Mouse (Mus musculus): ENCODE results near the gene Bmp4. TPM values are rescaled to one million over a fixed set of nuclear protein-coding genes. Genes with fewer than 3 reads are reported as not detected.
A peak's percentile ranks its signal among the peaks of the same experiment; 100 is the strongest.

Gene Bmp4
- 115 and 166 TPM in 2 replicates for polyA plus RNA-seq (2012; rRNA removed)

GRCm38 (mm10) chr14:46390249-46390775 is at the start of gene Bmp4:
TSS of gene Bmp4 (minus strand) at chr14:46390669.
- no peak for DNase-seq (ENCODE audit: low spot score)

GRCm38 (mm10) chr14:46439461-46440048 is 49.1 kb upstream of the Bmp4 start:
- DNase-seq (ENCODE audit: low spot score): no peak

- no peak for DNase-seq (ENCODE audit: low spot score)
Measured at GRCm38 (mm10) chr14:46436471-46437090, 46.1 kb upstream of the Bmp4 start.

DNA sequence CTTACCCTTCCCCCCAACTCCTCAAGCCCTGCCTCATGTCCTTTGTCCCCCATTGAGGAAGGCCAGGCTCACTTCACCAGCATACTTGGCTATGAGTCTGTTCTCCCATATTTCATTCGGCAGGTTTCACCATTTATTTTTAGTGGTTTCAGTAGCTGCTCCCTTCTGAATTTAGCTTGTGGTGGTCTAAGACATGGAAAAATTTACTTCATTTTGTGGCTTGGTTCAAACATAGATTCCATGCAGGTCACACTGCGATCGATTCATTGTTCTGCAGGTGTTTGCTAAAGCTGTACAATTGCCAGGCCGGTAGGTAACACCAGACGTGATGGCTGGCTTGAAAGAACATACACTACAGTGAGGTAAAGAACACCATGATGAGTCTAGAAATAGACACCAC is 39.8 kb upstream of the Bmp4 start:
- no peak for DNase-seq (ENCODE audit: low spot score)

DNA sequence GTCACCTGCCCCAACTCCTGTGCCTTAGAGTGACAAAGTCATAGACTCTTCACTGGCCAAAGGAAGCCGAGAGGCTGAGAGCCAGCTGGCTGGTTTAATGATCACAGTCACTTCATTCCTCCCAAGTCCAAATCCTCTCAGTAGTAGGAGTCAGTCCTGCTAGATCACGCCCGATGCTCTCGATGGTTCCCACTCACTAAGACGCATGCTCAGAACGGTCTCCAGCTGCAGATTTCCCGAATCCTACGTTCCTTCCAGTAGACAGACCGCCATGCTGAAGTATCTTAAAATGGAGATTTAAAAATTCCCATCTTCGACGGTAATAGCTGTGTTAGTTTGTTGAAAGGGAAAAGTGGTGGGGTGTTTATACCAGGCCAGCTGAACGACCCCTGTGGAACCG is 36.8 kb upstream of the Bmp4 start:
- no peak for DNase-seq (ENCODE audit: low spot score)

- no peak for DNase-seq (ENCODE audit: low spot score)
Measured at GRCm38 (mm10) chr14:46421823-46422222, 31.4 kb upstream of the Bmp4 start.

- DNase-seq (ENCODE audit: low spot score): no peak
Measured at GRCm38 (mm10) chr14:46419269-46419668, 28.8 kb upstream of the Bmp4 start.

DNA sequence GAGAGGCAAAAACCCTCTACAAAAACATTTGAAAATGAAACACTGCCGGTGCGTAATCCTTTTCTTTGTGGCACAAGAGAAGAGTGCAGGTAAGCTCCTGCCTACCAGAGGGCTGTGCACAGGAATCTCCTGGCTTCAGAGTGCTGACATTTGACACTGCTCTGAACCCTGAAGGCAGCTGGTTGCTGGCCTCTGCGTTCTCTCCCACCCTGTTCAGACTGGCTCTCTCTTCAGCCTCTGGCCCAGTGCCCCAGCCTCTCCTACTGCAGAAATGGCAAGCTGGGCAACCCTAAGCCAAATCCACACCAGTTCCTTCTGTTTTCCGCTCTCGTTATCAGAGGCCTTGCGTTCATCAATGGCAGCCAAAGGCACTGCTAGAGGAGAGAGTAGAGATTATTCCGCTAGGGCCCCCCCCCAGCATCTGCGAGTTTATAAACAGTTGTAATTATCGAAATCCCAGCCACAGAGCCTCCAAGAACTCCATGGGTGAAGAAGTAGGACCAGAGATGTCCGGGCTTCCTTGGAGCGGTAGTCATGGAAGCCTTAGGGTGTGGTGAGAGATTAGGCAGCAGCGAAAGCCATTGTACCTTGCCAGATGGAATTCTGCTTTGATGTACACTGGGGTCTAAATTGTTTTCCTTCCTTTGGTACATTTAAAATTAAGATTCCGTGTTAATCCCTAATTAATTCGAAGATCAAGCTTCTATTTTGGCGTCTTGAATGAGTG is 28.1 kb upstream of the Bmp4 start:
- no peak for DNase-seq (ENCODE audit: low spot score)

GRCm38 (mm10) chr14:46412497-46413000 is 22.1 kb upstream of the Bmp4 start:
- DNase-seq (ENCODE audit: low spot score): no peak

DNA sequence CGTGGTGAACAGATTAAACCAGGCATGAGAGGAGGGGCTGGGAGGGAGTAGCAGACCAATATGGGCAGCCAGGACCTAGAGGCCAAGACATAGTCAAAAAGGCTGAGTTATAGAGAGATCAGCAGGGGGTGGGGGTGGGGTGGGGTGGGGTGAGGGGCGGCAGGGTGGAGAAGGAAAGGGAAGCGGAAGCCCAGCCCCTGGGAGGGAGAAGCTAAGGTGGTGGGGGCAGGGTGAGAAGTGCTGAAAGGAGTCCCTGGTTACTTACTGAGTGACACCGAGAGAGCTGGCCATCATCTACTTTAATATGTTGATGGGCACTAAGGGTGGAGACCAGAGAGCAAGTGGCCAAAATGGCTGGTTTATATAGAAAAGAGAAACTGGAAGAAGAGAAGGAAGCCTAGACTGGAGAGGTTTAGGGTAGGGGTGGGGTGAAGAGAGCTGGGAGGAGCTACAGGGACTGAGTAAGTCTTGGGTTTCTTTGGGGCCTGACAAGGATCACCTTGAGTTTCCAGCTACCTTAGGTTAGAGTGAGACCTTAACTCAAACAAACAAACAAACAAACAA is 20.2 kb upstream of the Bmp4 start:
- DNase-seq (ENCODE audit: low spot score): no peak

- no peak for DNase-seq (ENCODE audit: low spot score)
Measured at GRCm38 (mm10) chr14:46409016-46409415, 18.5 kb upstream of the Bmp4 start.

GRCm38 (mm10) chr14:46408319-46408718 is 17.9 kb upstream of the Bmp4 start:
- DNase-seq (ENCODE audit: low spot score): no peak

DNA sequence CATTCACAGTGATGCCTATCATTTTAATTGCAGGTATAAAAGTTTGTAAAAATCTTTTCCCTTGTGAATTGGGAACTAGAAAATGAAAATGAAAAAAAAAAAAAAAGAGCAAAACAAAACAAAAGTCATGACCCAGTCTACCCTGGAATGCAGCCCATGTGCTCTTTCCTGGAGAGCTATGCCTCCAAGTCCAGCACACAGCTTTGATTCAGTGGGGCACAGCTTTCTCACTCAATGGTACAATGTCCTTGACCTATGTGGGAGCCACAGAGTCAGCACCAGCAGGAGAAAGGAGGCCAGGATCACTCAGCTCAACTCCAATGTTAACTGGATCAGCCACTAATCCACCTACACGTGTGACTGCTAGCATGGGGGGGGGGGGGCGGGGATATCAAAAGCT is 9.5 kb upstream of the Bmp4 start:
- no peak for DNase-seq (ENCODE audit: low spot score)

- peak; percentile 57 for DNase-seq (ENCODE audit: low spot score)
Measured at GRCm38 (mm10) chr14:46398091-46398695, 7.7 kb upstream of the Bmp4 start.

- DNase-seq (ENCODE audit: low spot score): no peak
Measured at GRCm38 (mm10) chr14:46391621-46392170, 1.2 kb upstream of the Bmp4 start.

DNA sequence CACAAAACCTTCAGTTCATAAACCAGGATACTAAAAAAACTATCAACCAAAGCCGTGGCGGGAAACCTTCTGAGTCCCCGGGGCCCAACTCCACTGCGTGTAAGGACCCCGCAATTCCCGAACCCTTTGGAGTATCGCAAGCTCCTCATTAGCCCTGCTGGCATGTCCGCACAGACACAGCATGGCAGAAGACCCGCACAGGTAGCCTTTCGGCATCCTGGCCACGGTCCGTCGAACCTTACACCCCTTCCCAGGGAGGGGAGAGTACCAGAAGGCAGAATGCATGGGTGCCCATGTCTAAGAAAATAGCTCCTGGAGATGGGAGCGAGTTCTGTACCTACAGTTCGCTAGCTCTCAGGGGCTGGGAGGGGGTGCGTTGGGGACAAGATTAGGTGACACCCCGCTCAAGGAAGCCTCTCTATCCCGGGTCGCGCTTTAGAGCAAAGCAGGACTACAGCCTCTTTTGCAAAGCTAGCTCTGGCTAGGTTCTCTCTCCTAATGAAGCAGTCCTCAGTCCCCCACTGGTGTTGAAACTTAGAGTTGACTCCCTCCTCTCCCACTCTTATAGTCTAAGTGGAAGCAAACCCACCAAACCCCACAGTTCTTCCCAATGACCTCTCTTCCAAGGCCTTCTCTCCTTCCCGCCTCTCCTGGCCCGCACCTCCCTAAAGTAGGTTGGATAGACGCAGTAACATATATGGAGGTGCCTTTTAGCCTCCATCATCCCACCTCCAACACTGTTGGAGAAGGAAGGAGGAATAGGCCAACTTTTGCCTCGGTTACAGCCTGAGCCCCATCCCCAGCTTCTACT is 826 bp downstream of the Bmp4 start:
- no peak for DNase-seq (ENCODE audit: low spot score)

GRCm38 (mm10) chr14:46388636-46389035 is 1.8 kb downstream of the Bmp4 start:
- no peak for DNase-seq (ENCODE audit: low spot score)

DNA sequence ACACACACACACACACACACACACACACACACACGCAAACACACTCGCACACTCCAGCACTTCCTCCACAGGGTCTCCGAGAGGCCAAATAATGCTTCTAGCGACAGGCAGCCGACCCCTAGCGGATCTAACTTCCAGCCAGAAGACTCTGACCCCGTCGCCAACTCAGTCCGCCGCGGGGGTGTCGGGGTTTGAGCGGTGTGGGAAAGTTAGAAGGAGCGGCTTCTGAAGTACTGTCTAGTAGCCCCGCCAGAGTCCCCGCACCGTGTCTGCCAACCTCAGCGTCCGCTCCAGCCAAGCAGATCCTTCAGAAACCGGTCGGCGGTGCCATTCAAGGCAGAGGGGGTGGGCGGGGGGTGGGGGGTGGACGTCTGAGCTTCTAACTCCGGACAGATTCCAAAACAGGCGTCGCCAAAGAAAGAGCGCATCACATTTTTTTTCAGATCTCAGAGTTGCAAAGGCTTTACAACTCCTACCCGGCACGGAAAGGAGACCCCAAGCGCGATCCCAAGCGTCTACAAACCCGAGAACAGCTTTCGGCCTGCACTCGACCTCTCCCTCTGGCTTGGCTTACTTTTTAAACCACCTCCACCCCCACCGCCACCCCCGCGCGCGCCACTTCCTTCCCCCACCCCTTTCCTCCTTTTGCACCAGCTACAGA is 2.5 kb downstream of the Bmp4 start:
- no peak for DNase-seq (ENCODE audit: low spot score)

DNA sequence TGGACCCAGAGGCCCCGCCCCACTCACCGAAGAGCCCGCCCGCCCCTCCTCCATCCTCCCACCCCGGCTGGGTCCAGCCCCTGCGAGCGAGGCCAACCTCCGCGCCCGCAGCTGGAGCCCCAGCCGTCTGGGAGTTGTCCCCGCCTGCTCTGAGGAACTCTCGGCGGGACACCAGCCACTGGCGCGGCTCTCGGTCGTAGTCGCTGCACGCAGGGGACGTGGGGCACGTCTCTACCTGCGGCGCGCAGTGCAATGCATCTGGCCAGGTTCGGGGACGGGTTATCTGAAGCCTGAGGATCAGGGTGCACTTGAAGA is 3.2 kb downstream of the Bmp4 start:
- peak; percentile 71 for DNase-seq (ENCODE audit: low spot score)

All from urinary bladder, adult 2 months (tissue).